Mouse (Mus musculus) heart, postnatal 25 days (tissue): ENCODE results near the gene E030018B13Rik. TPM values are rescaled to one million over a fixed set of nuclear protein-coding genes. Genes with fewer than 3 reads are reported as not detected.
A peak's percentile ranks its signal among the peaks of the same experiment; 100 is the strongest.

Experiments used
- DNase-seq: peaks from one replicate; pipeline ENCODE4 v3.0.0; 2022; ENCODE audit warnings: low spot score
- intact Hi-C: fragments of 180-260 bp; cut with DNase I; formaldehyde crosslinking; loops from one replicate; pipeline ENCODE4 v1.15.1; 2025
- total RNA-seq, 2 experiments: library from RNA; stranded (reverse); gene quantifications; 2 replicates each; pipeline ENCODE4 v1.2.3; 2021

Gene E030018B13Rik
- total RNA-seq, 2 experiments from 2014 or later, result not detected

DNA sequence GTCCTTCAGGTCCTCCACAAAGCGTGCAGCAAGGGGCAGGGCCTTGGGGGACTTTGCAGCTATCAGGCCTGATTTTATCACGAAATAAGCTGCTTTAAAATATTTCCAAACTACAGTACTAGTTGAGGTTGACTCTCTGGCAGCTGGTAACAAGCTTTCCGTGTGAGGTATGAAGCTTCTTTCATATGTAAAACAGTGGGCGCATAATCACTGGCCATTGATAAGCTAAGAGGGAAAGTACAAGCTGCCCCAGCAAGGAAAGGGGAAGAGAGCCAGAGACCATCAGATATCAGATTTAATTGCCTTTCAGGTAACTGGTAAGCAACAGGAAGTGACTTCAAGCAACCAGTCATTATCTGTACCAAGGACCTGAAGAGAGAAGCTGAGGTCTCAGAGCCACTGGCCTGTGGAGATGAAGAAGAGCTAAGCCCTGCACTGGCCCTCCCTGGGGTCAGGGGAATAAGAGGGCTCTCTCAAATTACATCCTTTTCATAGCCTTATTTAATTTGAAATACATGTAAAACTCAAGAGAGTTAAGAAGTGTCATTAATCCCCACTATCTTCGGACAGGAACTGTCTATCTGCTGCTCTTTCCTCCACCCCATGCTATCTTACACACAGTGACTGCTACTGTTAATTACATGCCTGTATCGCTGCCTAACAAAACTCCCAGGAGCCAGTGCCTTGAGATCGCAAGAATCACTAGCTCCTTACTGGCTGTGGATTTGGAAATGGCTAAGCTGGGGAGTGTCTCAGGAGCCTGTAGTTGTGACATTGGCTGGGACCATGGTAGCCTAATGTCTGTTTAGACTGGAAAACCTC is 35.6 kb downstream of the E030018B13Rik start:
- DNase-seq, result no peak
- intact Hi-C loops, result loop anchor here (5.0 kb wide), 1 partner anchor 115 kb away; no protein-coding TSS in a partner anchor

GRCm38 (mm10) chr7:63955440-63955839 is 38.8 kb downstream of the E030018B13Rik start:
- intact Hi-C loops, result no loop called here
- DNase-seq, result no peak

DNA sequence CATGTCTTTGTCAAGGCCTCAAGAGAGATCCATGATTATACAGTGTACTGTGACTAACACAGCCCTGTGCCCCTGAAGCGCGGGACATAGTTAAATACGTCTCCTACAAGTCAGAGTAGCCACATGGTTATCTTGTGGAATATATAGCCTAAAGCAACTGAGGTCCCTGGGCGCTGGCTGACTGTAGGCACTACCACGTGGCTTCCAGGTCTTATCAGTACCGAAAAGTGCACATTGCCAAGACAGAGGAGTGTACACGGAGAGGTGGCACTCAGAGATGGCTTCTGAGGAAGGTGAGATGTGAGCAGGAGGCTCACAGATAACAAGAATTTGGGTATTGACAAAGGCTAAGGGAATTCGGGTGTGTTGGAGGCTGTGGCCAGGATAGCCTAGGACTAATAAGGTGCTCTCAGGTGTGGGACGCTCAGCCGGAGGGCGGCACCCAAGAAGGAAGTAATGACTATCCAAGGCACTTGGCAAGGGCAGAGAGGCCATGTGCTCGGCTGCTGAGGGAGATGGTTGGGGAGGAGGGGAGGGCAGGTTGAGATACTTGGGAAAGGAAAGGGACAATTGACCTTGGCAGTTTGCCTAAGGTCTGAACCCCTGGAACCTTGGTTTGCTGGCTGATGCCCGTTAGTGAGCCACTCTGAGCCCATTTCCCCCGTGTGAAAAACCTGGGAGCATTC is 39.6 kb downstream of the E030018B13Rik start:
- DNase-seq, result no peak
- intact Hi-C loops, result no loop called here

GRCm38 (mm10) chr7:63956981-63957713 is 40.5 kb downstream of the E030018B13Rik start:
- DNase-seq, result no peak
- intact Hi-C loops, result no loop called here

GRCm38 (mm10) chr7:63957872-63958640 is 41.4 kb downstream of the E030018B13Rik start:
- no peak for DNase-seq
- intact Hi-C loops, result no loop called here

- no peak for DNase-seq
- intact Hi-C loops, result loop anchor here (2.0 kb wide), 1 partner anchor 23 kb away; no protein-coding TSS in a partner anchor
Measured at GRCm38 (mm10) chr7:63963632-63964031, 47.0 kb downstream of the E030018B13Rik start.

- intact Hi-C loops, result no loop called here
- DNase-seq, result no peak
Measured at GRCm38 (mm10) chr7:63964121-63964520, 47.5 kb downstream of the E030018B13Rik start.

DNA sequence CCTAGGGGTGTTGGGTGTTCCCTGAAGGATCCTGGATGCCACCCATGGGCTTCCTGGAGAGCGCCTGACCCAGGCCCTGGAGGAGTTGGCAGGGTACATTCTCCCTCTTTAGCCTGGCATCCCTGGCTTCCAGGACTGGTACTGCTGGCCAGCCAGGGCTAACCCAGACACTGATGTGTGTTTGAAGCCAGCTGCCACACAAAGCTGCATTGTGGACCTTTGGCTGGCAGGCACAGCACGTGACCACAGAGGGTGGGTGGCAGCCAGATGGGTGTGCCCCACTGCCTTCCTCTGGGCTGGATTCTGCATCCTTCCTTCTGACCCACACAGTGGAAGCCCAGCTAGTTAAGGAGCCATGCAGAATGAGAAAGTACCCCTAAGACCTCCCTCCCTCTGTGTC is 48.5 kb downstream of the E030018B13Rik start:
- intact Hi-C loops, result no loop called here
- peak; percentile 62 for DNase-seq

- no peak for DNase-seq
- intact Hi-C loops, result no loop called here
Measured at GRCm38 (mm10) chr7:63965635-63966418, 49.2 kb downstream of the E030018B13Rik start.

DNA sequence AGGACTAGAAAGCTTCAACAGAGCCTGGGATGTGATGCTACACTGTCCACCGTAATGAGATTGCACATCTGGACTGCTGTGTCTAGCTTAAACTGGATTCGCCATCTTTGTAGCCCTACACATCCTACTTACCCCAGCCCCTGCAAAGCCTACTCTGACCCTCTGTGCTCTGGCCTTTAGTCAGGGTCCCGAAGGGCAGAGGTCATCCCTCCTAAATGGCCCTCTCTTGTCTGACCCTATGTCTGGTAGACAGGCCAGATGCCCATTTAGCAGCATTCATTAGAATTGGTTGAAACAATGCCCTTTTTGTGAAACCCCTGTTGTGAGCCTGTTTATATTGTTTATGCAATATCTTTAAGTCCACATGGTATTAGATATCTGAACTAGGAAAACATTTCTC is 53.3 kb downstream of the E030018B13Rik start:
- no peak for DNase-seq
- intact Hi-C loops, result no loop called here

Other genes with a start within 250 kb of the E030018B13Rik start
- gene Klf13, start 22.1 kb downstream of the E030018B13Rik start, total RNA-seq, result 10 to 100 TPM; 43.8 to 63.8 TPM
- not detected for gene Trpm1, start 237.0 kb downstream of the E030018B13Rik start, total RNA-seq